Mouse (Mus musculus): ENCODE measurements around the gene Hexdc.

DNA sequence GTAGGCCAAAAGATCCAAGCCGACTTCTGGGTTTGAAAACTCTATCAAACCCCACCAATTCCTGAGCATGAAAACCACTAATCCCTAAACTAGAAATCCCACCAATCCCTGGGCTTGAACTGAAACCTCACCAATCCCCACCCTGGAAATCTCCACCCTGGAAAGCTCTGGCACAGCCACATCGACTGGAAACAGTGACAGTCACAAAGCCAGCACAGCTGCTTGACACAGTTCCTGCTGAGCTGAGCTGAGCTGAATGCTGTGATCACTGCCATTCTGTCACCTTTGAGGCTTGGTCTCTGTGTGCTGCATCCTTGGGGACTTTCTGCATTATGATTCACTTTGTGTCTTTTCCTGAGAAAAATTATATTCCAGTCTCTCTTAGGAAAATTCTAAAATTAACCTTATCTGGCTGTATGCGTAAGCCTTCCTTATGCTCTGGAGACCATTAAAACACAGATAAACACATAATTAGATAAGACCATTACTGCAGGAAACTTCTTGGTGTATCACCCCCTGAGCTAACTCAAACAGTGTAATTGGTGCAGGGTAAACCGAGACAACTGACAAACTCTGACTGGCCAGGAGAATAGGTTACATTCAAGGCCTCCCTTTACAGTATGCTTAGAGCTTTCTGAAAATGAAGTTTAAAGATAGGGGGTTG, 27.5 kb downstream of the Hexdc start:
- TF ChIP-seq CTCF (IDR thresholded peaks at IDR 0.05; ENCODE audit: low read depth), result no peak
- TF ChIP-seq EP300 (optimal IDR thresholded peaks at IDR 0.05), result no peak
